Mouse (Mus musculus): ENCODE measurements around the gene Map2k3. TPM values are rescaled to one million over a fixed set of nuclear protein-coding genes. Genes with fewer than 3 reads are reported as not detected.

Gene Map2k3
- polyA plus RNA-seq, 1 experiment = 102 TPM

DNA sequence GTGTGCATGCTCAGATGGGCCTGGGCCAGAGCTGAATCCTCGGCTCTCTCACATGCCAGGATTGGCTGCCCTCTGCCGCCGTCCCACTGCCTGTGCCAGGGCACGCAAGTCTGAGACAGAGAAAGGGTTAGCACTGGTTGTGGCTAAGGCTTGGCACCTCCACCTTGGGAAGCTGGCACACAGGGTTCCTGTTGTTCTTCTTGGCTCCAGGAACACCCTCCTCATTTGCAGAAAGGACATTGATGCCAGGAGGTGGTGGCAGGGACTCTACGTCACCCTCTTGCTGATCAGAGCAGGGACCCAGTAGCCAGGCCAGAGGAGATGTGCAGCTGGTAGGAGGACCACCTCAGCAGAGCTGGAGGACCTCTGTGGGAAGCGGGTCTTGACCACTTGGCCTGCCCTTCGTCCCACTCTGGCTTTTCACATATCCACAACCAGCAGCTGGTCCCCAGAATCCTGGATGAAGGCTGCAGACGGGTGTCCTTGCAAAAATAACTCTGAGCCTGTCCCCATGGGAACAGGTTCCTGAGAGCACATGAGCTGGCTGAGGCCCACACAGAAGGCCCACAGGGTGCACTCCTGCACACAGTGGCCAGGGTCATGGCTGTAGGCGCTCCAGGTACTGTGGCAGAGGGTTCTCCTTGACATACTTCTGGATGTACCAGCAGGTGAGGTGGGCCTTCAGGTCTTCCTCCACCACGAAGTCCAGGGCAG lies 26.3 kb upstream of the Map2k3 start:
- Histone ChIP-seq H3K27me3 (ENCODE audit: control insufficient read depth) (no peaks in the 10 kb centered on the region), H3K4me1 (ENCODE audit: control insufficient read depth) (peaks cover 45% of the 10 kb centered on the region), H3K36me3 (ENCODE audit: control insufficient read depth) (peaks cover 71% of the 10 kb centered on the region), H3K4me3 (replicated peaks) (no peak overlapping the region), H3K9me3 (ENCODE audit: control insufficient read depth, low read length) (no peaks in the 10 kb centered on the region)
- no peak for TF ChIP-seq GATA1 (IDR thresholded peaks at IDR 0.05; ENCODE audit: low read length)
- TF ChIP-seq TAL1 (IDR thresholded peaks at IDR 0.05; ENCODE audit: low read length) = no peak

GRCm38 (mm10) chr11:60906449-60906848 lies 25.4 kb upstream of the Map2k3 start:
- H3K27me3 ChIP-seq (ENCODE audit: control insufficient read depth) = no peaks in the 10 kb centered on the region
- H3K36me3 ChIP-seq (ENCODE audit: control insufficient read depth) = peaks cover 78% of the 10 kb centered on the region
- peaks cover 53% of the 10 kb centered on the region for H3K4me1 ChIP-seq (ENCODE audit: control insufficient read depth)
- no peak for TF ChIP-seq TAL1 (IDR thresholded peaks at IDR 0.05; ENCODE audit: low read length)
- no peak for TF ChIP-seq GATA1 (IDR thresholded peaks at IDR 0.05; ENCODE audit: low read length)
- H3K9me3 ChIP-seq (ENCODE audit: control insufficient read depth, low read length) = no peaks in the 10 kb centered on the region
- H3K4me3 ChIP-seq (replicated peaks) = no peak overlapping the region

DNA sequence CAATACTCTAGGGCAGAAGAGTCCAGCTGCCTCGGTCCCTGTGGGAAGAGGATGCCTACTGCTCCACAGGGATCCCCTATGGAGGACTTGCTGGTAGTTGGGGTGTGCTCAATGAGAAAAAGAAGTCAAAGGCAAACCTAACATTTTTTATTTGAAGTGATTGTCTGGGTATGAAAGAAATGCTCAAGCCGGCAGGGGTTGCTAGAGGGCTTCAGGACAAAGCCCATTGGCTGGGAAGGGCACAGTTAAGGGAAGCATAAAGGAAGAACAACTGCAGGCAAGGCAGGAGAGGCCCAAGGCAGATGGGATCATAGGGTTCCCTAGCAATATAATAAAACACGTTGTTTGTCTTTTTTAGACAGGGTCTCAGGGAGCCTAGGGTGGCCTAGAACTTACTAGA lies 23.8 kb upstream of the Map2k3 start:
- Histone ChIP-seq H3K9me3 (ENCODE audit: control insufficient read depth, low read length) (no peaks in the 10 kb centered on the region), H3K4me1 (ENCODE audit: control insufficient read depth) (peaks cover 62% of the 10 kb centered on the region), H3K36me3 (ENCODE audit: control insufficient read depth) (peaks cover 86% of the 10 kb centered on the region), H3K4me3 (replicated peaks) (no peak overlapping the region), H3K27me3 (ENCODE audit: control insufficient read depth) (no peaks in the 10 kb centered on the region)
- TF ChIP-seq GATA1 (IDR thresholded peaks at IDR 0.05; ENCODE audit: low read length) = no peak
- no peak for TF ChIP-seq TAL1 (IDR thresholded peaks at IDR 0.05; ENCODE audit: low read length)

- H3K27me3 ChIP-seq (ENCODE audit: control insufficient read depth) = no peaks in the 10 kb centered on the region
- no peak overlapping the region for H3K4me3 ChIP-seq (replicated peaks)
- TF ChIP-seq TAL1 (IDR thresholded peaks at IDR 0.05; ENCODE audit: low read length) = no peak
- no peak for TF ChIP-seq GATA1 (IDR thresholded peaks at IDR 0.05; ENCODE audit: low read length)
- no peaks in the 10 kb centered on the region for H3K9me3 ChIP-seq (ENCODE audit: control insufficient read depth, low read length)
- H3K36me3 ChIP-seq (ENCODE audit: control insufficient read depth) = peaks cover 70% of the 10 kb centered on the region
- peaks cover 73% of the 10 kb centered on the region for H3K4me1 ChIP-seq (ENCODE audit: control insufficient read depth)
Measured at GRCm38 (mm10) chr11:60909626-60910025, 22.2 kb upstream of the Map2k3 start.

DNA sequence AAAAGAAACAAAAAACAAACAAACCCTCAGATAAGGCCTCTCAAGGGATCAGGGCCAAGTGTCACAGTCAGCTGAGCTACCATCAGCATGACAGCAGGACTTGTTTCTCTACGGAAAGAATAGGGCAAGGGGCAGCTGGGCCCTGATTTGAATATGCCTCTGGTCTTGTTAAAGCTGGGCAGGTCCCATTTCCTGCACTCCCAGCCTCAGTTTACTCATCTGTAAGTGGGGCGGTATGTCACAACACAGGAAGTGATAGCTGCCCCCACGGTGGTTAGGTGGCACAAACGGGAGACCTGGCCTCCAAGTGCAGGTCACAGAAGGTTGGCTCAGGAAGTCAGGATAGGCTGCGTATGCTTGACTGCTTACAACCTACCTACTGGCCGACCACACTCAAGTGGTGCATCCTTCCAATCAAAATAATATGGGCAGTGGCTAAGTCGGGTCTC lies 19.3 kb upstream of the Map2k3 start:
- no peaks in the 10 kb centered on the region for H3K27me3 ChIP-seq (ENCODE audit: control insufficient read depth)
- H3K4me3 ChIP-seq (replicated peaks) = peak overlapping the region; percentile 86
- no peak for TF ChIP-seq GATA1 (IDR thresholded peaks at IDR 0.05; ENCODE audit: low read length)
- no peak for TF ChIP-seq TAL1 (IDR thresholded peaks at IDR 0.05; ENCODE audit: low read length)
- no peaks in the 10 kb centered on the region for H3K9me3 ChIP-seq (ENCODE audit: control insufficient read depth, low read length)
- H3K36me3 ChIP-seq (ENCODE audit: control insufficient read depth) = peaks cover 41% of the 10 kb centered on the region
- H3K4me1 ChIP-seq (ENCODE audit: control insufficient read depth) = peaks cover 83% of the 10 kb centered on the region

GRCm38 (mm10) chr11:60913301-60914196 lies 18.3 kb upstream of the Map2k3 start:
- peak overlapping the region; percentile 86 for H3K4me3 ChIP-seq (replicated peaks)
- H3K36me3 ChIP-seq (ENCODE audit: control insufficient read depth) = peaks cover 34% of the 10 kb centered on the region
- H3K9me3 ChIP-seq (ENCODE audit: control insufficient read depth, low read length) = no peaks in the 10 kb centered on the region
- no peaks in the 10 kb centered on the region for H3K27me3 ChIP-seq (ENCODE audit: control insufficient read depth)
- H3K4me1 ChIP-seq (ENCODE audit: control insufficient read depth) = peaks cover 80% of the 10 kb centered on the region
- TF ChIP-seq TAL1 (IDR thresholded peaks at IDR 0.05; ENCODE audit: low read length) (peak; percentile 63), GATA1 (IDR thresholded peaks at IDR 0.05; ENCODE audit: low read length) (peak; percentile 80)

DNA sequence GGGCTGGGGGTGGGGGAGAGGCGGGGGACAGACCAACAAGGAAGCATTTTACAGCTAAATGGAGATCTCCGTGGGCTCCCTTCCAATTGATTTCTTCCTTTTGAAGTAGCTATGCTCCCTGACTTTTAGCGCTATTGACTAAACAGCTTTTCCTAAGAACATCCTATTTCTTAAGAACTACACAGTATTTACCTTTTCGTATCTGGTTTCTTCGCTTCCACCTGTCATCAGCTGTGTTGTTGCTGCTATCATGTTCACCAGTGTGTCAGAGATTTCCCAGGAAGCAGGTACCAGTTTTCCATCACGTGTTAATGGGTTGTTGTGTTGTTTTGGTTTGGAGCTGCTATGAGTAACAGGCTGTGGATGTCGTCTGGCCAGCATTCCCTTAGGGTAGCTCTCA lies 17.3 kb upstream of the Map2k3 start, which contains the start of gene Natd1:
Gene Natd1 (minus strand): TSS at position 260 of the 400 bp plus-strand sequence.
- TF ChIP-seq TAL1 (IDR thresholded peaks at IDR 0.05; ENCODE audit: low read length) (no peak), GATA1 (IDR thresholded peaks at IDR 0.05; ENCODE audit: low read length) (no peak)
- no peaks in the 10 kb centered on the region for H3K27me3 ChIP-seq (ENCODE audit: control insufficient read depth)
- H3K4me1 ChIP-seq (ENCODE audit: control insufficient read depth) = peaks cover 80% of the 10 kb centered on the region
- no peaks in the 10 kb centered on the region for H3K9me3 ChIP-seq (ENCODE audit: control insufficient read depth, low read length)
- peaks cover 27% of the 10 kb centered on the region for H3K36me3 ChIP-seq (ENCODE audit: control insufficient read depth)
- peak within 1 kb of the TSS; percentile 86 for H3K4me3 ChIP-seq (replicated peaks)

- H3K4me1 ChIP-seq (ENCODE audit: control insufficient read depth) = peaks cover 80% of the 10 kb centered on the region
- no peaks in the 10 kb centered on the region for H3K9me3 ChIP-seq (ENCODE audit: control insufficient read depth, low read length)
- no peaks in the 10 kb centered on the region for H3K27me3 ChIP-seq (ENCODE audit: control insufficient read depth)
- no peak overlapping the region for H3K4me3 ChIP-seq (replicated peaks)
- TF ChIP-seq GATA1 (IDR thresholded peaks at IDR 0.05; ENCODE audit: low read length) (0 out of 2 replicates have a peak, but pooled peaks have one; percentile 40), TAL1 (IDR thresholded peaks at IDR 0.05; ENCODE audit: low read length) (no peak)
- H3K36me3 ChIP-seq (ENCODE audit: control insufficient read depth) = peaks cover 26% of the 10 kb centered on the region
Measured at GRCm38 (mm10) chr11:60915201-60915600, 16.6 kb upstream of the Map2k3 start.

GRCm38 (mm10) chr11:60920021-60920420 lies 11.8 kb upstream of the Map2k3 start:
- Histone ChIP-seq H3K4me3 (replicated peaks) (no peak overlapping the region), H3K9me3 (ENCODE audit: control insufficient read depth, low read length) (no peaks in the 10 kb centered on the region), H3K4me1 (ENCODE audit: control insufficient read depth) (peaks cover 85% of the 10 kb centered on the region), H3K27me3 (ENCODE audit: control insufficient read depth) (no peaks in the 10 kb centered on the region), H3K36me3 (ENCODE audit: control insufficient read depth) (peaks cover 29% of the 10 kb centered on the region)
- no peak for TF ChIP-seq TAL1 (IDR thresholded peaks at IDR 0.05; ENCODE audit: low read length)
- TF ChIP-seq GATA1 (IDR thresholded peaks at IDR 0.05; ENCODE audit: low read length) = peak; percentile 45; the same call in 1 of the 2 replicates

Data from erythroblast, embryonic 14.5 days (primary cell).